Mouse (Mus musculus) liver, embryonic 14.5 days (tissue): Measurements from ENCODE around the gene Tbc1d16. TPM values are rescaled to one million over a fixed set of nuclear protein-coding genes. Genes with fewer than 3 reads are reported as not detected.

Source experiments
- ATAC-seq: fragments of 200-750 bp; cut with Nextera tagmentation; 2 replicates; pipeline ENCODE4 v1.8.0; 2017; ENCODE audit warnings: moderate number of reproducible peaks, mild to moderate bottlenecking, moderate library complexity; ENCODE audit not compliant: insufficient read depth
- DNase-seq, 3 experiments: peaks; one replicate each; pipeline ENCODE4 v3.0.0-alpha.2; 2012 to 2013; ENCODE audit warnings: low read depth in 3 of 3, low spot score in 3 of 3
- H3K27ac ChIP-seq: fragments of 300-500 bp; sonication (generic); 2 replicates; pipeline ENCODE4 v1.5.1; 2014; ENCODE audit warnings: moderate library complexity, mild to moderate bottlenecking, control low read depth, inconsistent platforms
- H3K27me3 ChIP-seq: fragments of 300-500 bp; sonication (generic); 2 replicates; pipeline ENCODE4 v1.6.1; 2014; ENCODE audit warnings: mild to moderate bottlenecking, low read length, moderate library complexity; ENCODE audit not compliant: control insufficient read depth, insufficient read depth
- H3K36me3 ChIP-seq: fragments of 300-500 bp; sonication (generic); replicated peaks from 2 replicates; pipeline ENCODE4 v1.6.1; 2014; ENCODE audit warnings: low read depth; ENCODE audit not compliant: control insufficient read depth, insufficient read depth
- H3K4me1 ChIP-seq, 2 experiments: fragments of 200-500 bp in 1 of 2; fragments of 300-500 bp in 1 of 2; sonication (generic) in 1 of 2; replicated peaks; 2 replicates each; pipeline ENCODE4 v1.6.1; 2012 to 2014; ENCODE audit warnings: antibody characterized with exemption in 1 of 2, inconsistent platforms in 1 of 2, low read length in 1 of 2; ENCODE audit not compliant: control insufficient read depth in 2 of 2, insufficient read depth in 2 of 2
- H3K4me2 ChIP-seq: fragments of 300-500 bp; sonication (generic); 2 replicates; pipeline ENCODE4 v1.6.1; 2014; ENCODE audit warnings: low read depth, mild to moderate bottlenecking, control low read depth, moderate library complexity
- H3K4me3 ChIP-seq, 2 experiments: fragments of 200-500 bp in 1 of 2; fragments of 300-500 bp in 1 of 2; sonication (generic) in 1 of 2; 2 replicates each; pipeline ENCODE4 v1.5.1; 2012 to 2014; ENCODE audit warnings: low read depth in 2 of 2, low read length in 2 of 2, mild to moderate bottlenecking in 2 of 2, control low read depth in 1 of 2, inconsistent platforms in 1 of 2, moderate library complexity in 1 of 2; ENCODE audit not compliant: insufficient read depth in 1 of 2
- H3K9ac ChIP-seq: fragments of 300-500 bp; sonication (generic); replicated peaks from 2 replicates; pipeline ENCODE4 v1.6.1; 2014; ENCODE audit warnings: mild to moderate bottlenecking, control low read depth, moderate library complexity
- H3K9me3 ChIP-seq: fragments of 300-500 bp; sonication (generic); 2 replicates; pipeline ENCODE4 v1.6.1; 2016; ENCODE audit warnings: low read length, mixed read lengths; ENCODE audit not compliant: control insufficient read depth
- CTCF ChIP-seq: IDR thresholded peaks from 2 replicates; pipeline ENCODE4 v1.5.1; 2016; ENCODE audit warnings: antibody characterized with exemption, low read depth, control low read depth
- EP300 ChIP-seq: IDR thresholded peaks from 2 replicates; pipeline ENCODE4 v1.6.1; 2016; ENCODE audit warnings: antibody characterized with exemption, low read depth
- WGBS: fragments of 180-500 bp; shearing (Covaris S2); extraction: QIAGEN DNeasy Blood & Tissue Kit; methylation state at CpG from one replicate; pipeline ENCODE4 v1.1.7; 2014; ENCODE audit not compliant: insufficient replicate concordance; 5-methylcytosine and 5-hydroxymethylcytosine counted together
- polyA plus RNA-seq, 2 experiments: library from polyadenylated mRNA; depleted of rRNA in 1 of 2; stranded (reverse) in 1 of 2; unstranded in 1 of 2; fragments of >200 nt; fragmentation: Nextera tagmentation in 1 of 2; extraction: Ambion mirVana in 1 of 2; gene quantifications; 2 replicates each; pipeline versions ENCODE4 v1.2.1 to v1.2.3; 2012 to 2014

The Tbc1d16 gene
- polyA plus RNA-seq, 2 experiments = 0.58 to 1.0 TPM

- Histone ChIP-seq H3K27ac (no peak overlapping the region), H3K9ac (0 out of 2 replicates have a peak overlapping the region, but pooled peaks have one; percentile 1), H3K4me1 (no peaks in the 10 kb centered on the region; a peak in 1 of 4 replicates), H3K36me3 (no peaks in the 10 kb centered on the region), H3K27me3 (peaks cover 29% of the 10 kb centered on the region), H3K4me2 (peak overlapping the region; percentile 71), H3K9me3 (no peaks in the 10 kb centered on the region), H3K4me3 (peak overlapping the region; percentile 52 to 53)
- 3% methylated on average over 12 of the region's 12 CpGs for WGBS
- no peak for ATAC-seq
- TF ChIP-seq EP300 = no peak
- no peak for TF ChIP-seq CTCF
- DNase-seq = no peak
Observed at GRCm38 (mm10) chr11:119227591-119227990, 708 bp downstream of the Tbc1d16 start.

GRCm38 (mm10) chr11:119225634-119226033, 2.7 kb downstream of the Tbc1d16 start:
- H3K4me3 ChIP-seq = no peak overlapping the region
- no peak overlapping the region for H3K9ac ChIP-seq
- TF ChIP-seq CTCF (no peak), EP300 (no peak)
- no peak overlapping the region for H3K27ac ChIP-seq
- 69% methylated on average over 9 of the region's 9 CpGs for WGBS
- ATAC-seq (no peak), DNase-seq (no peak)
- H3K36me3 ChIP-seq = no peaks in the 10 kb centered on the region
- H3K9me3 ChIP-seq = no peaks in the 10 kb centered on the region
- H3K27me3 ChIP-seq = peaks cover 29% of the 10 kb centered on the region
- H3K4me1 ChIP-seq = no peaks in the 10 kb centered on the region; a peak in 1 of 4 replicates
- H3K4me2 ChIP-seq = no peak overlapping the region

GRCm38 (mm10) chr11:119224926-119225325, 3.4 kb downstream of the Tbc1d16 start:
- H3K36me3 ChIP-seq = no peaks in the 10 kb centered on the region
- no peak overlapping the region for H3K4me3 ChIP-seq
- no peak overlapping the region for H3K27ac ChIP-seq
- no peak overlapping the region for H3K4me2 ChIP-seq
- 72% methylated on average over 6 of the region's 6 CpGs for WGBS
- ATAC-seq (no peak), DNase-seq (no peak)
- no peak for TF ChIP-seq EP300
- TF ChIP-seq CTCF = no peak
- peaks cover 27% of the 10 kb centered on the region for H3K27me3 ChIP-seq
- no peak overlapping the region for H3K9ac ChIP-seq
- no peaks in the 10 kb centered on the region for H3K9me3 ChIP-seq
- H3K4me1 ChIP-seq = no peaks in the 10 kb centered on the region; a peak in 1 of 4 replicates

DNA sequence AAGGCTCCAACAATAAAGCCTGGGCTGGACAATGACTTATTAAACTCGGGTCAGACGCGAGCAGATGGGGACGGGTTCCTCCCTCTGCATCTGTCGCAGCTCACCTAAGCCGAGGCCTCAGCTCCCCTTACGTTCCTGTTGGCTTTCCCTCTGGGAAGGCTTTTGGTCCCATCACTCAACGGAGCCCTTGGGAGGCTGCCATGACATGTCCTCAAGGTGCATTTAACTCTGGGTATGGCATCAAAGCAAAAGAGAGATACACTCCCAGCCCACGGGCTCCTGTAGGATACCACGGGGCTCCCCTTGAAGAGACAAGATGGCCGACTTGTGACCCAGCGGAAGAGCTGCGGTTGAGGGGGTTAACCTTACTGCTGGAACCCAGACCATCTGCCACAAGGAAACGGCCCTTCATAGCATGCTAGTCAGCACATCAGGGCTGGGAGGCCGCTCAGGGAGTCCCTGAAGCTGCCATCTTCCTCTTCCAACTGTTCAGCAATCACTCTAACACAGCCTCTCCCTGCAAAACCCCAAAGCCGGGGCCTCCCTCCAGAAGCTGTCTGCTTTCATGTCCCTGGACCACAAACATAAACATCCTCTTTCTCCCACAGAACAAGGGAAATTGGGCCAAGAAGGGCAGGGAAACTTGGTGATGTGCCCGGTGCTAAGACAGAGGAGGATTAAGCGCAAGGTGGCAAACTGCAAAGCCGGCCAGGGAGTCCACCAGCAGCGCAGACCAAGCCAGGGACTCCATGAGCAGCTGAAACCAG, 5.0 kb downstream of the Tbc1d16 start:
- H3K4me3 ChIP-seq = no peak overlapping the region
- 66% methylated on average over 20 of the region's 20 CpGs for WGBS
- no peak for DNase-seq
- ATAC-seq = no peak
- H3K9ac ChIP-seq = no peak overlapping the region
- TF ChIP-seq CTCF (no peak), EP300 (no peak)
- no peaks in the 10 kb centered on the region; a peak in 1 of 4 replicates for H3K4me1 ChIP-seq
- no peaks in the 10 kb centered on the region for H3K9me3 ChIP-seq
- H3K36me3 ChIP-seq = no peaks in the 10 kb centered on the region
- no peak overlapping the region for H3K4me2 ChIP-seq
- H3K27me3 ChIP-seq = peaks cover 13% of the 10 kb centered on the region
- no peak overlapping the region for H3K27ac ChIP-seq

DNA sequence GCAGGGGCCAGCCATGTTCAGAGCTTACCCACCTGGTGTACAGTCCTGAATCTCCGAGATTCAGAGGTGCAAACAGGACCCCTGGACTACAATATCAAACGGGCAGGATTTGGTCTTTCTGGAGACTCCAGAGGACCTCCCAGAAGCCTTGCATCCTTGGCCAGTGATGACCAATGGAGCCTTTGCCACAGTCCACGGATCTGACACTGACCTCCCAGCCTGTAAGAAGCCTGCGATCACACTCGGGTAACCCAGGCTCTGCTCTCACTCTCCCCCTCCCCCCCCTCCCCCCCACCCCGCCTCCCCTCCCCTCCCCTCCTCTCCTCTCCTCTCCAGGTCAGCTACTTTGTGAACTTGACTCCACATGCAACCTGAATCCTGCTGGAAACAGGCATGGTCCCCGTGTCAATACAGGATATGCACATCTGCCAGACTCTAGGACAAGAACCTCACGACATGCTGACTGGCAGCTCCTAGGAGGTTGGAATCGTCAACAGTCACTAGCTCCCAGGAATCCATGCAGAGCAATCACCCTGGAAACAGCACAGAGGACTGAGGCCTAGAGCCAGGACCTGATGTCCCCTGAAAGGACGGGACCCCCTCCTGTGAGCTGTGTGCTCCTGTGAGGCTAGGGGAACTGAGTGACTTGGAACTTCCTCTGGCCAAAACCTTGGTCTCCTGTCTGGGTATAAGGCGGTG, 6.3 kb downstream of the Tbc1d16 start:
- 54% methylated on average over 10 of the region's 11 CpGs for WGBS
- Histone ChIP-seq H3K9ac (no peak overlapping the region), H3K36me3 (no peaks in the 10 kb centered on the region), H3K27ac (no peak overlapping the region), H3K4me3 (no peak overlapping the region), H3K9me3 (no peaks in the 10 kb centered on the region), H3K4me2 (no peak overlapping the region), H3K27me3 (peaks cover 3% of the 10 kb centered on the region), H3K4me1 (0 out of 4 replicates have a peak, but pooled peaks cover 0 to under 1% of the 10 kb centered on the region in 2 experiments)
- DNase-seq (no peak), ATAC-seq (no peak)
- TF ChIP-seq EP300 = no peak
- no peak for TF ChIP-seq CTCF
